Mouse (Mus musculus): ENCODE results near the gene Pkn3. TPM values are rescaled to one million over a fixed set of nuclear protein-coding genes. Genes with fewer than 3 reads are reported as not detected.
"Not testable (repeated sequence)": the region's sequence is repeated elsewhere in the genome, so short reads cannot be mapped to it uniquely, and the experiment has no call there.

Gene Pkn3
- polyA plus RNA-seq, 1 experiment from 2014 or later = 13.8 TPM

GRCm38 (mm10) chr2:30140021-30140420, 62.5 kb downstream of the Pkn3 start:
- 90% methylated on average over 4 of the region's 4 CpGs for WGBS
- H3K36me3 ChIP-seq = peaks cover 84% of the 10 kb centered on the region
- H3K4me1 ChIP-seq; H3K9me3 ChIP-seq; DNase-seq (ENCODE audit: low spot score); H3K27ac ChIP-seq; H3K4me3 ChIP-seq; H3K27me3 ChIP-seq (ENCODE audit: insufficient read depth, poor library complexity, severe bottlenecking): not testable (repeated sequence)

Other genes with a start within 250 kb of the Pkn3 start
- gene Cercam, start 208.5 kb upstream of the Pkn3 start, polyA plus RNA-seq (2016; fragmentation: Nextera tagmentation; extraction: Ambion mirVana) = 22.8 and 26.7 TPM in 2 replicates
- gene Odf2, start 188.5 kb upstream of the Pkn3 start, polyA plus RNA-seq (2016; fragmentation: Nextera tagmentation; extraction: Ambion mirVana) = 77.8 and 82.6 TPM in 2 replicates
- gene Gle1, start 142.3 kb upstream of the Pkn3 start, polyA plus RNA-seq (2016; fragmentation: Nextera tagmentation; extraction: Ambion mirVana) = 50.0 and 61.3 TPM in 2 replicates
- 103 and 116 TPM in 2 replicates for gene Sptan1, start 112.1 kb upstream of the Pkn3 start, polyA plus RNA-seq (2016; fragmentation: Nextera tagmentation; extraction: Ambion mirVana)
- 17.7 and 22.3 TPM in 2 replicates for gene Wdr34, start 28.8 kb upstream of the Pkn3 start, polyA plus RNA-seq (2016; fragmentation: Nextera tagmentation; extraction: Ambion mirVana)
- gene Set, start 20.3 kb upstream of the Pkn3 start, polyA plus RNA-seq (2016; fragmentation: Nextera tagmentation; extraction: Ambion mirVana) = 341 and 570 TPM in 2 replicates
- gene Zdhhc12, start 16.0 kb downstream of the Pkn3 start, polyA plus RNA-seq (2016; fragmentation: Nextera tagmentation; extraction: Ambion mirVana) = 65.5 and 66.2 TPM in 2 replicates
- gene Zer1, start 46.9 kb downstream of the Pkn3 start, polyA plus RNA-seq (2016; fragmentation: Nextera tagmentation; extraction: Ambion mirVana) = 5.9 and 7.2 TPM in 2 replicates
- 3.9 and 6.8 TPM in 2 replicates for gene Tbc1d13, start 56.1 kb downstream of the Pkn3 start, polyA plus RNA-seq (2016; fragmentation: Nextera tagmentation; extraction: Ambion mirVana)
- 31.3 and 32.5 TPM in 2 replicates for gene Endog, start 93.8 kb downstream of the Pkn3 start, polyA plus RNA-seq (2016; fragmentation: Nextera tagmentation; extraction: Ambion mirVana)
- 52.1 and 72.0 TPM in 2 replicates for gene Spout1, start 100.8 kb downstream of the Pkn3 start, polyA plus RNA-seq (2016; fragmentation: Nextera tagmentation; extraction: Ambion mirVana)
- gene Kyat1, start 128.2 kb downstream of the Pkn3 start, polyA plus RNA-seq (2016; fragmentation: Nextera tagmentation; extraction: Ambion mirVana) = 12.8 and 17.2 TPM in 2 replicates
- 20.2 and 34.4 TPM in 2 replicates for gene Lrrc8a, start 160.0 kb downstream of the Pkn3 start, polyA plus RNA-seq (2016; fragmentation: Nextera tagmentation; extraction: Ambion mirVana)
- 0.14 and 0.19 TPM in 2 replicates for gene Gm28035, start 162.9 kb downstream of the Pkn3 start, polyA plus RNA-seq (2016; fragmentation: Nextera tagmentation; extraction: Ambion mirVana)
- gene Phyhd1, start 188.5 kb downstream of the Pkn3 start, polyA plus RNA-seq (2016; fragmentation: Nextera tagmentation; extraction: Ambion mirVana) = 4.4 and 5.2 TPM in 2 replicates
- not detected in 2 replicates for gene Gm28038, start 203.4 kb downstream of the Pkn3 start, polyA plus RNA-seq (2016; fragmentation: Nextera tagmentation; extraction: Ambion mirVana)
- 29.3 and 31.7 TPM in 2 replicates for gene Dolk, start 208.7 kb downstream of the Pkn3 start, polyA plus RNA-seq (2016; fragmentation: Nextera tagmentation; extraction: Ambion mirVana)
- 45.2 and 46.5 TPM in 2 replicates for gene Nup188, start 208.7 kb downstream of the Pkn3 start, polyA plus RNA-seq (2016; fragmentation: Nextera tagmentation; extraction: Ambion mirVana)

Measured in heart, embryonic 10.5 days (tissue).